Mouse (Mus musculus) forebrain, embryonic 16.5 days (tissue): ENCODE measurements around the gene Fam57b. TPM values are rescaled to one million over a fixed set of nuclear protein-coding genes. Genes with fewer than 3 reads are reported as not detected.

ENCODE experiments used
- ATAC-seq: fragments of 200-750 bp; cut with Nextera tagmentation; 2 replicates; pipeline ENCODE4 v1.8.0; 2017; ENCODE audit warnings: mild to moderate bottlenecking, moderate library complexity
- H3K27ac ChIP-seq: fragments of 300-500 bp; sonication (generic); 2 replicates; pipeline ENCODE4 v1.5.1; 2014; ENCODE audit warnings: low read length, control low read depth
- H3K27me3 ChIP-seq: fragments of 300-500 bp; sonication (generic); replicated peaks from 2 replicates; pipeline ENCODE4 v1.6.1; 2014; ENCODE audit warnings: low read length; ENCODE audit not compliant: control insufficient read depth, insufficient read depth
- H3K36me3 ChIP-seq: fragments of 300-500 bp; sonication (generic); 2 replicates; pipeline ENCODE4 v1.6.1; 2014; ENCODE audit not compliant: control insufficient read depth, insufficient read depth
- H3K4me1 ChIP-seq: fragments of 300-500 bp; sonication (generic); replicated peaks from 2 replicates; pipeline ENCODE4 v1.6.1; 2014; ENCODE audit warnings: low read length; ENCODE audit not compliant: control insufficient read depth, insufficient read depth
- H3K4me2 ChIP-seq: fragments of 300-500 bp; sonication (generic); 2 replicates; pipeline ENCODE4 v1.6.1; 2014; ENCODE audit warnings: mild to moderate bottlenecking, low read length, control low read depth
- H3K4me3 ChIP-seq: fragments of 300-500 bp; sonication (generic); replicated peaks from 2 replicates; pipeline ENCODE4 v1.5.1; 2014; ENCODE audit warnings: mild to moderate bottlenecking, low read length, control low read depth
- H3K9ac ChIP-seq: fragments of 300-500 bp; sonication (generic); replicated peaks from 2 replicates; pipeline ENCODE4 v1.6.1; 2014; ENCODE audit warnings: low read depth, low read length, control low read depth
- H3K9me3 ChIP-seq: fragments of 300-500 bp; sonication (generic); 2 replicates; pipeline ENCODE4 v1.6.1; 2016; ENCODE audit warnings: low read length; ENCODE audit not compliant: control insufficient read depth
- WGBS: fragments of 180-500 bp; shearing (Covaris S2); extraction: QIAGEN DNeasy Blood & Tissue Kit; methylation state at CpG from one replicate; pipeline ENCODE4 v1.1.7; 2014; 5-methylcytosine and 5-hydroxymethylcytosine counted together
- polyA plus RNA-seq: library from polyadenylated mRNA; unstranded; fragments of >200 nt; fragmentation: Nextera tagmentation; extraction: Ambion mirVana; gene quantifications from 2 replicates; pipeline ENCODE4 v1.2.1, GENCODE M21; 2015

Fam57b gene
- polyA plus RNA-seq, 1 experiment from 2014 or later = 40.4 TPM

DNA sequence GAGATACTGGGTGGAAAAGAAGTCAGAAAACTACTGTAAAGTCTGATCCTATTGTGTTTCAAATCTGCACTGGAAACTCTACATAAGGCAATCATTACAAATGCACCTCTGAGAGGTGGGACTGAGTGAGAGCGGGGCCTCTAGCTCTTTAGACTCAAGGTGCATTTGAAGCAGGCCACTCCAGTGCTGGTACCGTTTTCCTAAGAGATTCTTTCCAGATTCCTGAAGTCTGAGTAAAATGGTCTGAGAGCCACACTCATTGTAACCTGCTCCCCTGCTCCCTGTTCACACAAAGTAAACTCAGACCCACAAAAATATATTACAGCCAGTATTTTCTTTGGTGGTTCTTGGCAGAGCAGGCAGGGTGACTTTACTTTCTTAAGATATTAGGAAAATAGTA lies 70.1 kb downstream of the Fam57b start:
- Histone ChIP-seq H3K27ac (no peak overlapping the region), H3K36me3 (peaks cover 35% of the 10 kb centered on the region), H3K4me1 (peaks cover 15% of the 10 kb centered on the region), H3K4me3 (no peak overlapping the region), H3K9me3 (no peaks in the 10 kb centered on the region), H3K27me3 (no peaks in the 10 kb centered on the region), H3K9ac (no peak overlapping the region), H3K4me2 (no peak overlapping the region)
- no peak for ATAC-seq
- 87% methylated on average over 2 of the region's 2 CpGs for WGBS

DNA sequence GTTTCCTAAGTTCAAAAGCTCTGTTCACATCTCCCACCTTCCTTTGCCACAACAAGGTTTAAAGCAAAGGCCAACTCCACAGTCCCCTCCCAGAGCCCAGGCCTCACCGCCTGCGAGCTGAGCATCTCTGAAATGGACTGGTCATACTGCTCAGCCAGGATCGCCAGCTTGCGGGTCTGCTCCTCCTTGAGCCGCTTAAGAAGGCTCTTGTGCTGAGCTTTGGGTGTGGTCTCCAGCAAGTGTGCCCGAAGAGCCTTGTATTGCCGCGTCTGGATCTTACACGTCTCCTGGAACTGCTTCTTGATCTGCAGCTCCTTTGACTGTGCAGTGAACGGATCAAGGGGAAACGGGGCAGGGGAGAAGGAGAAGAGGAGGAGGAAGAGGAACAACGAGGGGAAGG lies 70.5 kb downstream of the Fam57b start:
- H3K27ac ChIP-seq = no peak overlapping the region
- H3K4me2 ChIP-seq = no peak overlapping the region
- no peaks in the 10 kb centered on the region for H3K27me3 ChIP-seq
- no peak overlapping the region for H3K9ac ChIP-seq
- no peak overlapping the region for H3K4me3 ChIP-seq
- no peaks in the 10 kb centered on the region for H3K9me3 ChIP-seq
- H3K4me1 ChIP-seq = peaks cover 11% of the 10 kb centered on the region
- WGBS = 82% methylated on average over 12 of the region's 12 CpGs
- no peak for ATAC-seq
- H3K36me3 ChIP-seq = peaks cover 39% of the 10 kb centered on the region

DNA sequence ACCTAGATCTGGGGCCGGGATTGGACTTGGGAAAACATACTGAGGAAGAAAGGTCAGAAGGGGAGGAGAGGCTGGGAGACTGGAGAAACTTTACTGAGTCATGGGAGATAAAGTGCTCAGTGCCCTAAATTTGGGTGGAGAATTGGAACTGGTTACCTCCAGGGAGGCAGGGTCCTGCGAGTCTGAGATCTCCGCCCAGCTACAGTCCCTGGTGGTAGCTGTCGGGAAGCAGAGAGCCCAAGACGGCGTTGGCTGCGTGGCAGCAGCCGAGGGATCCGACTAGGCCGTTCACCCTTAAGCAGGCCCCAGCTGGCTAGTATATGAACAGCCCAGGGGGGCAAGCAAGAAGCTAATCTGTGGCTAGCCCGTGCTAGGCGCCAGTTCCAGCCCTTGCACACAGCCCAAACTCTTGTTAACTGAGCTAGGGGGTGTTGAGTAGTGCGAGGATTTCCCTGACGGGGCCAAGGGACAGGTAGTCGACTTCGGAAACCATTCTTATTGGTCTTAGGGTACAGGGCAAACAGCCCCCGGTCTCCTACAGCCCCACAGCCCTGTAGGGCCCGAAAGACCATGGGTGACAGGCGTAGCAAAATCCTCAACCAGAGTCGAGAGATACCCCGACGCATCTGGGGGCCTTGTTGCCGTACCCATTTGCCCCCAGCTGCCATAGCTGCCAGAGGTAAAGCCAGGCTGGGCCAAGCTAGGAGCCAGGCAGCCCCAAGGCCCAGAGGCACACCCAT lies 72.5 kb downstream of the Fam57b start:
- no peak overlapping the region for H3K4me3 ChIP-seq
- no peak overlapping the region for H3K9ac ChIP-seq
- no peaks in the 10 kb centered on the region for H3K4me1 ChIP-seq
- 92% methylated on average over 23 of the region's 23 CpGs for WGBS
- H3K9me3 ChIP-seq = no peaks in the 10 kb centered on the region
- H3K36me3 ChIP-seq = peaks cover 55% of the 10 kb centered on the region
- no peak overlapping the region for H3K4me2 ChIP-seq
- no peaks in the 10 kb centered on the region for H3K27me3 ChIP-seq
- no peak overlapping the region for H3K27ac ChIP-seq
- no peak for ATAC-seq

DNA sequence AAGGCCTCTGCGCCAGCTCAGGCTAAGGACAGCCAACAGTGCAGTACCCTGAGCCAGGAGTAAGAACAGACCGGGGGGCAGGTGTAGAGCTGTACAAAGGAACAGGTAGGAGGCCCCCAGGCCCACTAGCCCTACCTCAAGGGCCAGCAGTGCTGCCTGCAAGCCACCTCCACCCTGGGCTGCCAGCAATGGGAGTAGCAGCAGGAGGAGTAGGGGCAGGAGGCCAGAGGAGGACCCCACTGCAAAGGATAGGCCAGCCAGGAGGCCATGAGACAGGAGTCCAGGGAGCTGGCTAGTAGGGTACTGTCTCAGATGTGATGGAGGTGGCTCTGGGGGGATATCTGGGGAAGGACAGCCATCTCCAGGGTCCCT lies 73.0 kb downstream of the Fam57b start:
- H3K4me2 ChIP-seq = no peak overlapping the region
- H3K9ac ChIP-seq = no peak overlapping the region
- H3K4me3 ChIP-seq = no peak overlapping the region
- peaks cover 58% of the 10 kb centered on the region for H3K36me3 ChIP-seq
- WGBS = 100% methylated on average over 2 of the region's 2 CpGs
- ATAC-seq = no peak
- no peaks in the 10 kb centered on the region for H3K4me1 ChIP-seq
- H3K27ac ChIP-seq = no peak overlapping the region
- H3K9me3 ChIP-seq = no peaks in the 10 kb centered on the region
- no peaks in the 10 kb centered on the region for H3K27me3 ChIP-seq

DNA sequence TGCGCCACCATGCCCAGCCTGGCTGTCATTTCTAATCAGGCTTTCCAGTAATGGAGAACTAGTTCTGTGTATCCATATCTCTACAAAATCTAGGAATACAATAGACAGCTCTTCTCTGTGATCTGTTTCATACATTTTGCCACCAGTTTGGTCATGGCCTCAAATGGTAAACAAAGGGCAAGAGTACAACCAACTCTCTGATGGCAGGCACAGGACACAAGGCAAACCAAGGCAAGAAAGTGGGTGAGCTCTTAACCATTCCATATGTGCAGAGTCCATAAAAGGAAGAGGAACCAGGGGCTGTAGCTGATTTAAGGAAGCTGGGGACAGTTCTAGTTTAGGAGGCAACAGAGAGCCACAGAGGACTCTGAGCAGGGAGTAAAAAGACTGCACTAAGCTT lies 79.8 kb downstream of the Fam57b start:
- Histone ChIP-seq H3K36me3 (peaks cover 55% of the 10 kb centered on the region), H3K27me3 (no peaks in the 10 kb centered on the region), H3K27ac (no peak overlapping the region), H3K9ac (no peak overlapping the region), H3K4me1 (peaks cover 19% of the 10 kb centered on the region), H3K4me3 (no peak overlapping the region), H3K9me3 (no peaks in the 10 kb centered on the region), H3K4me2 (no peak overlapping the region)
- ATAC-seq = no peak
- WGBS = 97% methylated on average over 1 of the region's 1 CpGs

Other genes starting within 250 kb of the Fam57b start
- 181 and 190 TPM in 2 replicates for gene Eif3c, start 231.3 kb upstream of the Fam57b start, polyA plus RNA-seq
- gene Apobr, start 212.7 kb upstream of the Fam57b start, polyA plus RNA-seq = 0.29 and 0.77 TPM in 2 replicates
- gene Cln3, start 211.9 kb upstream of the Fam57b start, polyA plus RNA-seq = 34.4 and 37.3 TPM in 2 replicates
- not detected in 2 replicates for gene Il27, start 202.7 kb upstream of the Fam57b start, polyA plus RNA-seq
- 5.2 and 5.7 TPM in 2 replicates for gene Nupr1, start 166.8 kb upstream of the Fam57b start, polyA plus RNA-seq
- gene Sgf29, start 148.4 kb upstream of the Fam57b start, polyA plus RNA-seq = 55.8 and 57.5 TPM in 2 replicates
- gene Sult1a1, start 121.2 kb upstream of the Fam57b start, polyA plus RNA-seq = 4.3 and 5.9 TPM in 2 replicates
- 124 and 132 TPM in 2 replicates for gene Bola2, start 102.3 kb upstream of the Fam57b start, polyA plus RNA-seq
- 14.4 and 20.3 TPM in 2 replicates for gene Slx1b, start 101.9 kb upstream of the Fam57b start, polyA plus RNA-seq
- gene Coro1a, start 89.9 kb upstream of the Fam57b start, polyA plus RNA-seq = 109 and 119 TPM in 2 replicates
- gene Mapk3, start 38.1 kb upstream of the Fam57b start, polyA plus RNA-seq = 98.2 and 100.0 TPM in 2 replicates
- gene Gdpd3, start 31.3 kb upstream of the Fam57b start, polyA plus RNA-seq = 1.3 and 2.6 TPM in 2 replicates
- 199 and 202 TPM in 2 replicates for gene Ypel3, start 20.7 kb upstream of the Fam57b start, polyA plus RNA-seq
- gene Tbx6, start 16.2 kb upstream of the Fam57b start, polyA plus RNA-seq = 0.73 and 0.86 TPM in 2 replicates
- 196 and 202 TPM in 2 replicates for gene Ppp4c, start 5.2 kb upstream of the Fam57b start, polyA plus RNA-seq
- not detected in 2 replicates for gene 4930451I11Rik, start 34.0 kb downstream of the Fam57b start, polyA plus RNA-seq
- gene Doc2a, start 49.7 kb downstream of the Fam57b start, polyA plus RNA-seq = 10.8 and 14.3 TPM in 2 replicates
- 25.6 and 28.1 TPM in 2 replicates for gene Hirip3, start 64.3 kb downstream of the Fam57b start, polyA plus RNA-seq
- 95.1 and 97.9 TPM in 2 replicates for gene Ino80e, start 64.7 kb downstream of the Fam57b start, polyA plus RNA-seq
- 55.3 and 65.6 TPM in 2 replicates for gene Taok2, start 87.0 kb downstream of the Fam57b start, polyA plus RNA-seq
- 33.3 and 37.3 TPM in 2 replicates for gene Tmem219, start 125.2 kb downstream of the Fam57b start, polyA plus RNA-seq
- gene Kctd13, start 131.2 kb downstream of the Fam57b start, polyA plus RNA-seq = 131 and 132 TPM in 2 replicates
- 4.8 and 8.5 TPM in 2 replicates for gene Asphd1, start 151.9 kb downstream of the Fam57b start, polyA plus RNA-seq
- 26.1 and 30.6 TPM in 2 replicates for gene Sez6l2, start 152.9 kb downstream of the Fam57b start, polyA plus RNA-seq
- 115 and 122 TPM in 2 replicates for gene Cdipt, start 178.2 kb downstream of the Fam57b start, polyA plus RNA-seq
- gene Cdiptos, start 178.4 kb downstream of the Fam57b start, polyA plus RNA-seq = 0.45 and 1.2 TPM in 2 replicates
- gene Mvp, start 217.0 kb downstream of the Fam57b start, polyA plus RNA-seq = 3.0 and 3.7 TPM in 2 replicates
- not detected in 2 replicates for gene Pagr1b, start 218.8 kb downstream of the Fam57b start, polyA plus RNA-seq
- gene Pagr1a, start 219.7 kb downstream of the Fam57b start, polyA plus RNA-seq = 22.9 and 39.8 TPM in 2 replicates
- gene Gm42742, start 223.4 kb downstream of the Fam57b start, polyA plus RNA-seq = 54.8 and 74.1 TPM in 2 replicates
- 21.1 and 29.9 TPM in 2 replicates for gene Prrt2, start 223.5 kb downstream of the Fam57b start, polyA plus RNA-seq
- gene Maz, start 229.4 kb downstream of the Fam57b start, polyA plus RNA-seq = 57.9 and 58.8 TPM in 2 replicates
- gene Kif22, start 244.8 kb downstream of the Fam57b start, polyA plus RNA-seq = 52.9 and 61.2 TPM in 2 replicates